Mouse (Mus musculus) E14TG2a.4 (cell line): ENCODE results near the gene Tfb1m.

Source experiments
- CTCF ChIP-seq: conservative IDR thresholded peaks from 2 replicates; pipeline ENCODE4 v1.5.1; 2014; ENCODE audit warnings: low read length
- NANOG ChIP-seq: IDR thresholded peaks from 2 replicates; pipeline ENCODE4 v1.6.1; 2014; ENCODE audit warnings: borderline replicate concordance, low read length, mixed read lengths
- POU5F1 ChIP-seq: IDR thresholded peaks from 2 replicates; pipeline ENCODE4 v1.6.1; 2014; ENCODE audit warnings: low read length, borderline replicate concordance

GRCm38 (mm10) chr17:3520344-3520743 lies 37.2 kb downstream of the Tfb1m start:
- no peak for TF ChIP-seq CTCF
- TF ChIP-seq POU5F1, result no peak
- no peak for TF ChIP-seq NANOG
